8 mouse cellular contexts compared by ENCODE assay signal in genomic region chr9:61278216-61278758, GRCm38 (mm10).
A peak's percentile ranks its signal among the peaks of the same experiment; 100 is the strongest.
DNase-seq lines count a peak whose midpoint lies in the region; ATAC-seq lines count a peak whose summit lies in the region.

No protein-coding gene starts in this region.

- H3K4me3 ChIP-seq in neural tube, embryonic 11.5 days (ENCODE audit: low read depth, low read length): no peak overlapping the region
- H3K4me3 ChIP-seq in embryonic facial prominence, embryonic 12.5 days: no peak overlapping the region
- no peak overlapping the region for H3K4me3 ChIP-seq in hindbrain, embryonic 15.5 days
- 0 out of 2 replicates have a peak overlapping the region, but pooled peaks have one; percentile 6 for H3K4me3 ChIP-seq in liver, embryonic 16.5 days (ENCODE audit: low read depth, low read length)

- no peaks in the 10 kb centered on the region for H3K9me3 ChIP-seq in neural tube, embryonic 11.5 days (ENCODE audit: control insufficient read depth, low read length)
- H3K9me3 ChIP-seq in embryonic facial prominence, embryonic 12.5 days: no peaks in the 10 kb centered on the region
- H3K9me3 ChIP-seq in hindbrain, embryonic 15.5 days: no peaks in the 10 kb centered on the region
- H3K9me3 ChIP-seq in liver, embryonic 16.5 days (replicated peaks; ENCODE audit: control insufficient read depth, low read length): no peaks in the 10 kb centered on the region

- no peak overlapping the region for H3K27ac ChIP-seq in neural tube, embryonic 11.5 days (ENCODE audit: low read depth, low read length)
- no peak overlapping the region for H3K27ac ChIP-seq in embryonic facial prominence, embryonic 12.5 days
- peak overlapping the region; percentile 39; the same call in 1 of the 2 replicates for H3K27ac ChIP-seq in hindbrain, embryonic 15.5 days (replicated peaks)
- no peak overlapping the region for H3K27ac ChIP-seq in liver, embryonic 16.5 days (ENCODE audit: low read length)

- no peak overlapping the region for H3K9ac ChIP-seq in neural tube, embryonic 11.5 days (ENCODE audit: low read length)
- H3K9ac ChIP-seq in embryonic facial prominence, embryonic 12.5 days: no peak overlapping the region
- H3K9ac ChIP-seq in hindbrain, embryonic 15.5 days: no peak overlapping the region
- H3K9ac ChIP-seq in liver, embryonic 16.5 days (ENCODE audit: low read depth, low read length): no peak overlapping the region

- no peak for ATAC-seq in neural tube, embryonic 11.5 days (ENCODE audit: insufficient read depth, low FRiP score, low TSS enrichment)
- ATAC-seq in embryonic facial prominence, embryonic 12.5 days (ENCODE audit: insufficient number of reproducible peaks, insufficient read depth, low FRiP score, low TSS enrichment): no peak
- ATAC-seq in hindbrain, embryonic 15.5 days (ENCODE audit: low FRiP score, low read depth): no peak
- ATAC-seq in liver, embryonic 16.5 days (ENCODE audit: low read depth): no peak

- no peaks in the 10 kb centered on the region for H3K36me3 ChIP-seq in neural tube, embryonic 11.5 days (ENCODE audit: control insufficient read depth, insufficient read depth, low read length)
- no peaks in the 10 kb centered on the region for H3K36me3 ChIP-seq in embryonic facial prominence, embryonic 12.5 days
- H3K36me3 ChIP-seq in hindbrain, embryonic 15.5 days: no peaks in the 10 kb centered on the region
- no peaks in the 10 kb centered on the region for H3K36me3 ChIP-seq in liver, embryonic 16.5 days (ENCODE audit: control insufficient read depth, insufficient read depth)
- no peaks in the 10 kb centered on the region for H3K36me3 ChIP-seq in splenic B cell, adult 2 months (ENCODE audit: control insufficient read depth, insufficient read depth, low read length, poor library complexity, severe bottlenecking)

- no peaks in the 10 kb centered on the region; the same call in 1 of the 2 replicates for H3K27me3 ChIP-seq in neural tube, embryonic 11.5 days (ENCODE audit: control insufficient read depth, insufficient read depth, low read length)
- no peaks in the 10 kb centered on the region; the same call in 1 of the 2 replicates for H3K27me3 ChIP-seq in embryonic facial prominence, embryonic 12.5 days
- 0 out of 2 replicates have a peak, but pooled peaks cover 5% of the 10 kb centered on the region for H3K27me3 ChIP-seq in hindbrain, embryonic 15.5 days
- peaks cover 10% of the 10 kb centered on the region for H3K27me3 ChIP-seq in liver, embryonic 16.5 days (ENCODE audit: control insufficient read depth, insufficient read depth, low read depth, low read length)
- no peaks in the 10 kb centered on the region for H3K27me3 ChIP-seq in splenic B cell, adult 2 months (ENCODE audit: control insufficient read depth, insufficient read depth, low read length, poor library complexity, severe bottlenecking)

- peak overlapping the region; percentile 37 for H3K4me2 ChIP-seq in neural tube, embryonic 11.5 days (ENCODE audit: low read depth)
- peak overlapping the region; percentile 38 for H3K4me2 ChIP-seq in embryonic facial prominence, embryonic 12.5 days (replicated peaks)
- H3K4me2 ChIP-seq in hindbrain, embryonic 15.5 days: peak overlapping the region; percentile 25
- H3K4me2 ChIP-seq in liver, embryonic 16.5 days (ENCODE audit: low read depth, low read length): peak overlapping the region; percentile 32; the same call in 1 of the 2 replicates

- H3K4me1 ChIP-seq in neural tube, embryonic 11.5 days (ENCODE audit: control insufficient read depth, insufficient read depth, low read length): peaks cover 18% of the 10 kb centered on the region
- peaks cover 36% of the 10 kb centered on the region for H3K4me1 ChIP-seq in embryonic facial prominence, embryonic 12.5 days
- peaks cover 27% of the 10 kb centered on the region for H3K4me1 ChIP-seq in hindbrain, embryonic 15.5 days (replicated peaks)
- peaks cover 3% of the 10 kb centered on the region; the same call in 1 of the 2 replicates for H3K4me1 ChIP-seq in liver, embryonic 16.5 days (ENCODE audit: control insufficient read depth, low read depth, low read length)

- 20% methylated on average over 12 of the region's 12 CpGs for WGBS in neural tube, embryonic 11.5 days
- 7% methylated on average over 12 of the region's 12 CpGs for WGBS in embryonic facial prominence, embryonic 12.5 days
- WGBS in hindbrain, embryonic 15.5 days: 15% methylated on average over 12 of the region's 12 CpGs
- 7% methylated on average over 12 of the region's 12 CpGs for WGBS in liver, embryonic 16.5 days (ENCODE audit: insufficient replicate concordance)

- no peak for DNase-seq in neural tube, embryonic 11.5 days (ENCODE audit: low spot score)
- no peak for DNase-seq in neural tube, embryonic 10.5 days (ENCODE audit: extremely low spot score, low spot score)
- DNase-seq in splenic B cell, adult 2 months (ENCODE audit: low read depth, low spot score): peak; percentile 11
- DNase-seq in adrenal gland, adult 2 months: no peak
- no peak for DNase-seq in kidney, postnatal 25 days
